Mouse (Mus musculus): ENCODE measurements around the gene Crebbp. TPM values are rescaled to one million over a fixed set of nuclear protein-coding genes. Genes with fewer than 3 reads are reported as not detected.
"Not testable (repeated sequence)": the region's sequence is repeated elsewhere in the genome, so short reads cannot be mapped to it uniquely, and the experiment has no call there.

The Crebbp gene
- total RNA-seq, 2 experiments from 2014 or later: 33.0 to 33.1 TPM

- intact Hi-C loops (cut with DNase I; ENCODE audit: low total_unique reads): no loop called here
- DNase-seq: no peak
Observed at GRCm38 (mm10) chr16:4168476-4168875, 45.3 kb downstream of the Crebbp start.

- intact Hi-C loops (cut with DNase I; ENCODE audit: low total_unique reads): no loop called here
- DNase-seq: no peak
Observed at GRCm38 (mm10) chr16:4160898-4161247, 52.9 kb downstream of the Crebbp start.

GRCm38 (mm10) chr16:4160246-4160897 lies 53.4 kb downstream of the Crebbp start:
- intact Hi-C loops (cut with DNase I; ENCODE audit: low total_unique reads): no loop called here
- no peak for DNase-seq

- intact Hi-C loops (cut with DNase I; ENCODE audit: low total_unique reads): no loop called here
- no peak for DNase-seq
Observed at GRCm38 (mm10) chr16:4153121-4153520, 60.7 kb downstream of the Crebbp start.

GRCm38 (mm10) chr16:4138541-4138940 lies 75.3 kb downstream of the Crebbp start:
- no peak for DNase-seq
- intact Hi-C loops (cut with DNase I; ENCODE audit: low total_unique reads): no loop called here

- intact Hi-C loops (cut with DNase I; ENCODE audit: low total_unique reads): no loop called here
- DNase-seq: no peak
Observed at GRCm38 (mm10) chr16:4133754-4134153, 80.0 kb downstream of the Crebbp start.

- no peak for DNase-seq
- intact Hi-C loops (cut with DNase I; ENCODE audit: low total_unique reads): no loop called here
Observed at GRCm38 (mm10) chr16:4128894-4129293, 84.9 kb downstream of the Crebbp start.

- peak; percentile 8 for DNase-seq
- intact Hi-C loops (cut with DNase I; ENCODE audit: low total_unique reads): loop anchor here (5.0 kb wide), 1 partner anchor 95 kb away; the partner anchor contains the start of gene Crebbp
Observed at GRCm38 (mm10) chr16:4117072-4117471, 96.7 kb downstream of the Crebbp start.

GRCm38 (mm10) chr16:4100374-4100773 lies 113.4 kb downstream of the Crebbp start:
- DNase-seq: no peak
- intact Hi-C loops (cut with DNase I; ENCODE audit: low total_unique reads): no loop called here

GRCm38 (mm10) chr16:4097521-4097920 lies 116.3 kb downstream of the Crebbp start:
- intact Hi-C loops (cut with DNase I; ENCODE audit: low total_unique reads): no loop called here
- no peak for DNase-seq

GRCm38 (mm10) chr16:4096898-4097297 lies 116.9 kb downstream of the Crebbp start:
- intact Hi-C loops (cut with DNase I; ENCODE audit: low total_unique reads): no loop called here
- DNase-seq: no peak

- intact Hi-C loops (cut with DNase I; ENCODE audit: low total_unique reads): no loop called here
- no peak for DNase-seq
Observed at GRCm38 (mm10) chr16:4096141-4096540, 117.7 kb downstream of the Crebbp start.

GRCm38 (mm10) chr16:4087214-4087913 lies 126.4 kb downstream of the Crebbp start:
- intact Hi-C loops (cut with DNase I; ENCODE audit: low total_unique reads): no loop called here
- DNase-seq: no peak

GRCm38 (mm10) chr16:4085851-4086387 lies 127.9 kb downstream of the Crebbp start:
- intact Hi-C loops (cut with DNase I; ENCODE audit: low total_unique reads): no loop called here
- DNase-seq: no peak

GRCm38 (mm10) chr16:4085051-4085450 lies 128.7 kb downstream of the Crebbp start:
- intact Hi-C loops (cut with DNase I; ENCODE audit: low total_unique reads): no loop called here
- no peak for DNase-seq

GRCm38 (mm10) chr16:4080419-4080818 lies 133.4 kb downstream of the Crebbp start:
- intact Hi-C loops (cut with DNase I; ENCODE audit: low total_unique reads); DNase-seq: not testable (repeated sequence)

GRCm38 (mm10) chr16:4079656-4080055 lies 134.1 kb downstream of the Crebbp start:
- DNase-seq: no peak
- intact Hi-C loops (cut with DNase I; ENCODE audit: low total_unique reads): loop anchor here (10.0 kb wide), 1 partner anchor 135 kb away; the partner anchor contains the start of gene Crebbp

- not testable (repeated sequence) for DNase-seq
- intact Hi-C loops (cut with DNase I; ENCODE audit: low total_unique reads): loop anchor here (10.0 kb wide), 1 partner anchor 136 kb away; the partner anchor contains the start of gene Crebbp
Observed at GRCm38 (mm10) chr16:4078302-4078701, 135.5 kb downstream of the Crebbp start.

GRCm38 (mm10) chr16:4077384-4078061 lies 136.3 kb downstream of the Crebbp start, which contains the start of gene Trap1:
Gene Trap1 (minus strand): TSS chr16:4077827.
- DNase-seq: peak; percentile 94
- intact Hi-C loops (cut with DNase I; ENCODE audit: low total_unique reads): loop anchor here (10.0 kb wide), 1 partner anchor 137 kb away; the partner anchor contains the start of gene Crebbp

GRCm38 (mm10) chr16:4074836-4075235 lies 139.0 kb downstream of the Crebbp start:
- intact Hi-C loops (cut with DNase I; ENCODE audit: low total_unique reads): loop anchor here (10.0 kb wide), 1 partner anchor 140 kb away; the partner anchor contains the start of gene Crebbp
- no peak for DNase-seq

All from gastrocnemius, postnatal 14 days (tissue).